Mouse (Mus musculus) E14TG2a.4 (cell line): ENCODE results near the gene Plaa.
A peak's percentile ranks its signal among the peaks of the same experiment; 100 is the strongest.

ENCODE experiments used
- CTCF ChIP-seq: conservative IDR thresholded peaks from 2 replicates; pipeline ENCODE4 v1.5.1; 2014; ENCODE audit warnings: low read length
- NANOG ChIP-seq: IDR thresholded peaks from 2 replicates; pipeline ENCODE4 v1.6.1; 2014; ENCODE audit warnings: borderline replicate concordance, low read length, mixed read lengths
- POU5F1 ChIP-seq: IDR thresholded peaks from 2 replicates; pipeline ENCODE4 v1.6.1; 2014; ENCODE audit warnings: low read length, borderline replicate concordance

DNA sequence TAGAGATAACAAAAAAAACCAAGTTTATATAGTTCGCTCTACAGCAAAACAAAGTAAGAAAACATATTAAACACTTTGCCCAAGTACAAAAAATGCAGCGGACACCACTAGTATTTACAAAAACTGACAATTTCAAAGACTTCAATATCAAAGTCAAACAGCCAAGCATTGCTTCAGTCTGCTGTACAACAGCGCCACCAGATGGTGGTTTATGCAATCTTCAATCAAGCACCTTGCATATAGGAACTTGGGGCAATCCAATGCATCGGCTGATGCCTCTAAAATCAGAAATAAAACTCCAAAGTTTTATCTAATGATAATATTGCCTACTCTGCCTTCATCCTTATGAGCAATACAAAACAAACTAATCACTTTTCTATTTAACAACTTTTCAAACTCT lies 85.4 kb downstream of the Plaa start:
- TF ChIP-seq CTCF, result peak; percentile 68
- TF ChIP-seq POU5F1, result no peak
- no peak for TF ChIP-seq NANOG
